Mouse (Mus musculus): Measurements from ENCODE around the gene Gm49711. TPM values are rescaled to one million over a fixed set of nuclear protein-coding genes. Genes with fewer than 3 reads are reported as not detected.

The Gm49711 gene
- total RNA-seq, 1 experiment = not detected

DNA sequence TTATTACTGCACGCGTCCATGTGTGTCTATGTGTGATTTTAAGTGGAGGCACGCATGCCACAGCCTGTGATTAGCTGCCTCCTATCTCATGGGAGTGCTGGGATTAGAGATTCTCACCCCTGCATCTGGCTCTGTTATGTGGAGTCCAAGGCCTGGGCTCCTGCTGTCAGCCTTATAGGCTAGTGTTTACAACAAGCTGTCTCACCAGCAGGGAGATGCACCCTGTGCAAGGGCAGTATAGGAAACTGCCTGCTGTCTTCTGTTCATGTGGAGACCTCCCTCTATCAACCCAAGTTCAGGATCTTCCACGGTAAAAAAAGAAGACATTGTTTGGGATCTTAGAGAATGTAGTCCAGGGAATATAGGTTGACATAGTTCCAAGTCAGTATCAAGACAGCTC lies 92.9 kb downstream of the Gm49711 start:
- Histone ChIP-seq H3K4me3 (ENCODE audit: insufficient read depth in 1 of 2, low read depth in 1 of 2, low read length in 2 of 2, poor library complexity in 1 of 2, severe bottlenecking in 1 of 2) (no peak overlapping the region), H3K36me3 (ENCODE audit: control insufficient read depth, insufficient read depth, low read length, poor library complexity, severe bottlenecking) (no peaks in the 10 kb centered on the region), H3K27ac (ENCODE audit: insufficient read depth, low read depth, low read length, poor library complexity, severe bottlenecking) (no peak overlapping the region), H3K9ac (ENCODE audit: insufficient read depth, low read depth, low read length, poor library complexity, severe bottlenecking) (no peak overlapping the region), H3K9me3 (ENCODE audit: control insufficient read depth, insufficient read depth, low read depth, low read length) (no peaks in the 10 kb centered on the region), H3K4me1 (ENCODE audit: control insufficient read depth in 2 of 2, insufficient read depth in 2 of 2, low read length in 2 of 2, poor library complexity in 1 of 2) (peaks cover 0 to 2% of the 10 kb centered on the region in 2 experiments; a peak in 1 of 4 replicates)
- DNase-seq (ENCODE audit: low read depth, low spot score) = no peak
- TF ChIP-seq ZC3H11A (IDR thresholded peaks at IDR 0.05; ENCODE audit: borderline replicate concordance, low read depth, low read length) (no peak), MAFK (IDR thresholded peaks at IDR 0.05; ENCODE audit: insufficient read depth, low read depth, low read length) (no peak), ZNF384 (IDR thresholded peaks at IDR 0.05; ENCODE audit: low read depth, low read length) (no peak), HCFC1 (IDR thresholded peaks at IDR 0.05; ENCODE audit: borderline replicate concordance, insufficient read depth, low read length) (no peak), CHD2 (IDR thresholded peaks at IDR 0.05; ENCODE audit: low read depth, low read length) (no peak)
- in situ Hi-C loops (cut with MboI; ENCODE audit: low sequenced_read_pairs in 2 of 2, unreplicated experiment in 2 of 2) = no loop called here

DNA sequence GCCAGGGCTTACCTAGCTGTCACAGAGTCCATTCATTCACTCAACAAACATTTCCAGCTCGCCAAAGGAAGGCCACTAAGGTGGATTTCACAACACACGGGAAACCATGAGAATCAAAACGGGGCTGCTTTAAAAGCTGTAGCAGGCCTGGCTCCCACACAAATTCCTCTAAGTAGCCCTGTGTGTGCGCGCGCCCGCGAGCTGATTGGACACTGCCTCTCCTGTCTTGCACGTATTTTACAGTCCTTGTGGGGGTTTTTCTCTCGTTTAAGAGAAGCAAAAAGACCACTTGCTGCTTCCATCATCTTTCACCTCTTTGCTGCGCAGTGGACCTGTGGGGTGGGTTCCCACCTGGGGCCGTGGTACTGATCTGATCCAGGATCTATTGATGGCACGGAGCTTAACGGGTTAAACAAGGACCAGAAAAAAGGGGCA lies 99.9 kb downstream of the Gm49711 start:
- peak overlapping the region; percentile 43 to 67 for H3K4me3 ChIP-seq (ENCODE audit: insufficient read depth in 1 of 2, low read depth in 1 of 2, low read length in 2 of 2, poor library complexity in 1 of 2, severe bottlenecking in 1 of 2)
- H3K9me3 ChIP-seq (ENCODE audit: control insufficient read depth, insufficient read depth, low read depth, low read length) = no peaks in the 10 kb centered on the region
- peaks cover 2 to 6% of the 10 kb centered on the region in 2 experiments; a peak in 2 of 4 replicates for H3K4me1 ChIP-seq (ENCODE audit: control insufficient read depth in 2 of 2, insufficient read depth in 2 of 2, low read length in 2 of 2, poor library complexity in 1 of 2)
- H3K36me3 ChIP-seq (ENCODE audit: control insufficient read depth, insufficient read depth, low read length, poor library complexity, severe bottlenecking) = no peaks in the 10 kb centered on the region
- in situ Hi-C loops (cut with MboI; ENCODE audit: low sequenced_read_pairs in 2 of 2, unreplicated experiment in 2 of 2) = no loop called here
- DNase-seq (ENCODE audit: low read depth, low spot score) = no peak
- H3K9ac ChIP-seq (ENCODE audit: insufficient read depth, low read depth, low read length, poor library complexity, severe bottlenecking) = no peak overlapping the region
- no peak overlapping the region for H3K27ac ChIP-seq (ENCODE audit: insufficient read depth, low read depth, low read length, poor library complexity, severe bottlenecking)
- TF ChIP-seq HCFC1 (IDR thresholded peaks at IDR 0.05; ENCODE audit: borderline replicate concordance, insufficient read depth, low read length) (no peak), ZC3H11A (IDR thresholded peaks at IDR 0.05; ENCODE audit: borderline replicate concordance, low read depth, low read length) (no peak), ZNF384 (IDR thresholded peaks at IDR 0.05; ENCODE audit: low read depth, low read length) (no peak), CHD2 (IDR thresholded peaks at IDR 0.05; ENCODE audit: low read depth, low read length) (no peak), MAFK (IDR thresholded peaks at IDR 0.05; ENCODE audit: insufficient read depth, low read depth, low read length) (no peak)

DNA sequence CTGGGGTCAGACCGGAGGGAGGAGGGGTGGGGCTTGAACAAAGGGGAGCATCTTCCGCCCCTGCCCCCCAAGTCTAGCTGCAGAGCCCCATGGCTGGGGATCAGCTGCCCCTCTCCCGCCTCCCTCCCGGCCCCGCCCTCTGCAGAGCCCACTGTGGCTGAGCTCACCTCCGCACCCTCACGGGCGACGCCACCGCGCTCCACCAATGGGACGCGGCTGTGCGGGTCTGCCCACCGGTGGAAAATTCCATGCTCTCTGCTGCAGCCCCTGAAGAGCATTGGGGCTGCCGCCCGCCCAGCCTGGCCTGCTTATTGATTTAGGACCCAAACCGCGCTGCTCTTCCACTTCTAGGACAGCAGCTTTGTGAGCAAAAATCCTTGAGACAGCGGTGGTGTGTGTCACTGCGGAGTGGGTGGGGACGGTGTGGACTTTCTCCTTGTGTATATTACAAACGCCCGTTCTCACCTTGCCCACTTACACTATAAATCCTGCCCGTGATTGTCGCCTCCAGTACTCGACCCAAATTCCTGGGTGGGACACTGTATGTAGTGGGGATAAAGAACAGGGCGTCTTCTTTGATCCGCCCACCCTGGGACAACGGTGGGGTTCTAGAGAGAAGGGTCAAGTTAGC lies 100.5 kb downstream of the Gm49711 start:
- no peaks in the 10 kb centered on the region for H3K36me3 ChIP-seq (ENCODE audit: control insufficient read depth, insufficient read depth, low read length, poor library complexity, severe bottlenecking)
- peak overlapping the region; percentile 43 to 67 for H3K4me3 ChIP-seq (ENCODE audit: insufficient read depth in 1 of 2, low read depth in 1 of 2, low read length in 2 of 2, poor library complexity in 1 of 2, severe bottlenecking in 1 of 2)
- no peak overlapping the region for H3K27ac ChIP-seq (ENCODE audit: insufficient read depth, low read depth, low read length, poor library complexity, severe bottlenecking)
- DNase-seq (ENCODE audit: low read depth, low spot score) = peak; percentile 40
- TF ChIP-seq MAFK (IDR thresholded peaks at IDR 0.05; ENCODE audit: insufficient read depth, low read depth, low read length) (no peak), ZC3H11A (IDR thresholded peaks at IDR 0.05; ENCODE audit: borderline replicate concordance, low read depth, low read length) (no peak), CHD2 (IDR thresholded peaks at IDR 0.05; ENCODE audit: low read depth, low read length) (no peak), ZNF384 (IDR thresholded peaks at IDR 0.05; ENCODE audit: low read depth, low read length) (no peak), HCFC1 (IDR thresholded peaks at IDR 0.05; ENCODE audit: borderline replicate concordance, insufficient read depth, low read length) (no peak)
- in situ Hi-C loops (cut with MboI; ENCODE audit: low sequenced_read_pairs in 2 of 2, unreplicated experiment in 2 of 2) = no loop called here
- peak overlapping the region; percentile 10; the same call in 1 of the 2 replicates for H3K9ac ChIP-seq (ENCODE audit: insufficient read depth, low read depth, low read length, poor library complexity, severe bottlenecking)
- H3K4me1 ChIP-seq (ENCODE audit: control insufficient read depth in 2 of 2, insufficient read depth in 2 of 2, low read length in 2 of 2, poor library complexity in 1 of 2) = peaks cover 2 to 6% of the 10 kb centered on the region in 2 experiments; a peak in 2 of 4 replicates
- no peaks in the 10 kb centered on the region for H3K9me3 ChIP-seq (ENCODE audit: control insufficient read depth, insufficient read depth, low read depth, low read length)

DNA sequence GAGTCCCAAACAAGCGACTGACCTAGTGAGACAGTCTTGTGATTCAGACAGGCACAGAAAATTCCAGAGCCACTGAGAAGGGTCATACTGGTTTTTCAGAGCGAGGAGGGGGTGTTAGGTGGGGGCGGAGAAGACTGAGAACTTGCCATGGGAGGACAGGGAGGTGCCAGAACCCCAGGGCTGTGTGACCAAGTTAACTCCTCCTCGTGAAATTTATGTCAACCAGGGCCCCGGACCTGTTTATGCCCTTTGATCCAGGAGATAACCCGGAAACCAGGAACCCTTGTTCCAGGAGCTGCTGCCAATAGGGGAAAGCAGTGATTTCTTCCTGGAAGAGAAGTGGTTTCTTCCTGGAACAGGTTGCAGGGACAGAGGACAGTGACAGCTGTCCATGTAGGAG lies 101.0 kb downstream of the Gm49711 start:
- DNase-seq (ENCODE audit: low read depth, low spot score) = no peak
- no peaks in the 10 kb centered on the region for H3K9me3 ChIP-seq (ENCODE audit: control insufficient read depth, insufficient read depth, low read depth, low read length)
- H3K4me1 ChIP-seq (ENCODE audit: control insufficient read depth in 2 of 2, insufficient read depth in 2 of 2, low read length in 2 of 2, poor library complexity in 1 of 2) = peaks cover 2 to 6% of the 10 kb centered on the region in 2 experiments; a peak in 2 of 4 replicates
- H3K27ac ChIP-seq (ENCODE audit: insufficient read depth, low read depth, low read length, poor library complexity, severe bottlenecking) = no peak overlapping the region
- peak overlapping the region; percentile 43 to 67 for H3K4me3 ChIP-seq (ENCODE audit: insufficient read depth in 1 of 2, low read depth in 1 of 2, low read length in 2 of 2, poor library complexity in 1 of 2, severe bottlenecking in 1 of 2)
- H3K9ac ChIP-seq (ENCODE audit: insufficient read depth, low read depth, low read length, poor library complexity, severe bottlenecking) = no peak overlapping the region; the same call in 1 of the 2 replicates
- no peak for TF ChIP-seq ZC3H11A (IDR thresholded peaks at IDR 0.05; ENCODE audit: borderline replicate concordance, low read depth, low read length)
- in situ Hi-C loops (cut with MboI; ENCODE audit: low sequenced_read_pairs in 2 of 2, unreplicated experiment in 2 of 2) = no loop called here
- H3K36me3 ChIP-seq (ENCODE audit: control insufficient read depth, insufficient read depth, low read length, poor library complexity, severe bottlenecking) = no peaks in the 10 kb centered on the region
